Mouse (Mus musculus) erythroblast, embryonic 14.5 days (primary cell): ENCODE measurements around the gene Igtp. TPM values are rescaled to one million over a fixed set of nuclear protein-coding genes. Genes with fewer than 3 reads are reported as not detected.
"Not testable (repeated sequence)": the region's sequence is repeated elsewhere in the genome, so short reads cannot be mapped to it uniquely, and the experiment has no call there.

Experiments used
- H3K27me3 ChIP-seq: 2 replicates; pipeline ENCODE4 v1.6.1; 2012; ENCODE audit warnings: inconsistent platforms; ENCODE audit not compliant: control insufficient read depth
- H3K36me3 ChIP-seq: 2 replicates; pipeline ENCODE4 v1.6.1; 2012; ENCODE audit warnings: mild to moderate bottlenecking, inconsistent platforms; ENCODE audit not compliant: control insufficient read depth
- H3K4me1 ChIP-seq: 2 replicates; pipeline ENCODE4 v1.6.1; 2012; ENCODE audit warnings: inconsistent platforms; ENCODE audit not compliant: control insufficient read depth
- H3K4me3 ChIP-seq: replicated peaks from 2 replicates; pipeline ENCODE3; 2012; ENCODE audit warnings: moderate library complexity, mild to moderate bottlenecking, inconsistent platforms
- H3K9me3 ChIP-seq: 2 replicates; pipeline ENCODE4 v1.6.1; 2012; ENCODE audit warnings: low read length, inconsistent platforms, mixed read lengths; ENCODE audit not compliant: control insufficient read depth
- GATA1 ChIP-seq: IDR thresholded peaks from 2 replicates; pipeline ENCODE4 v1.6.1; 2012; ENCODE audit warnings: low read length, inconsistent platforms, mixed read lengths
- TAL1 ChIP-seq: IDR thresholded peaks from 3 replicates; pipeline ENCODE4 v1.6.1; 2012; ENCODE audit warnings: low read length, inconsistent platforms, mixed read lengths
- polyA plus RNA-seq: library from polyadenylated mRNA; stranded (reverse); fragments of >175 nt; gene quantifications from 2 replicates; pipeline ENCODE4 v1.2.3, GENCODE M21; 2012

The Igtp gene
- polyA plus RNA-seq, 1 experiment = 2.7 TPM

DNA sequence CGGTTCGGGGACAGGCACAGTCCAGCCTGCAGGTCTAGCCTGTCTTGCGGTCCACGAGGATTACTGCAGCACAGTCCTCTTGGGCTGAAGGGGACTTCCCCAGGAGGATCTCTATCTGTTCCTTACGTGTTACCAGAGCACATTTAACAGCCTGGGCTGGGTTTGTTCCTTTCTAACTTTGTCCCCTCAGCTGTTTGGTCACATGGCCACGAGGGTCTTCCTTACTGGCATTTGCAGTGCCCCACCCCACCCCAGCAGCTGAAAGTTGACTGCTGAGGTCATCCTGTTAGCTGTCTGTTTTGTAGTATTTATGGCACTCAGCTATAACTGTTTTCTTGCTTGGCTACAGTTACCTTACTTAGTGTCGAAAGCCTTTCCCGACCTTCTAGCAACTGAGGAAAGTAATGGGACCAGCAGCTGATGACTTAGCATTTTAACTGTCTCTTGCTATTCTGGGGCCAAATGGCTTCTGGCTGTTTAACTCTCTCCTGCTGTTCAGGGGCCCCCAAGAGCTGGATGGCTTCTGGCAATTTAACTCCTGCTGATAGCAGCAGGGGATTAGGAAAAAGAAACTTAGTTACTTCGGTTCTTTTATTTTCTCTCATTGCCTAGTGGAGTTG is 11.8 kb downstream of the Igtp start:
- no peak for TF ChIP-seq GATA1
- no peak for TF ChIP-seq TAL1
- Histone ChIP-seq H3K36me3 (peaks cover 67% of the 10 kb centered on the region), H3K9me3 (0 out of 2 replicates have a peak, but pooled peaks cover 2% of the 10 kb centered on the region), H3K4me1 (peaks cover 80% of the 10 kb centered on the region), H3K4me3 (peak overlapping the region; percentile 25), H3K27me3 (no peaks in the 10 kb centered on the region)

DNA sequence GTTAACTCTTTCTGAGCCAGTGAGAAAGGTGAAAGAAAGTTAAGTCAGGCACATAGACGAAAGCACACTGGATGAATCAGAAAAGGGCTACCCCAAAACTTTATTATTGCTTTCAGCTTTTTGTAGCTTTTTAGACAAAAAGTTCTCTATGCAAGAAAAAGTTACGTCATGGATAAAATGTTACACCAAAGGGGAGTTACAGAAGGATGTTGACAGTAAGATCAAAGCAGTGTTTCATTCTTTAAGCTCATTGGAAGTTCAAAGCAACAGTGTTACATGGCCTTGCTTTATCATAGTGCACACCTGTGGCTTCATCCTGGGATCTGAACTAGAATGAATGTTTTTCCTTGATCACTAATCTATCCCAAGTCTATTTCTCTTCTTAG is 12.3 kb downstream of the Igtp start:
- TF ChIP-seq TAL1 = no peak
- TF ChIP-seq GATA1 = no peak
- Histone ChIP-seq H3K4me1 (peaks cover 81% of the 10 kb centered on the region), H3K36me3 (peaks cover 67% of the 10 kb centered on the region), H3K4me3 (peak overlapping the region; percentile 25), H3K9me3 (no peaks in the 10 kb centered on the region), H3K27me3 (no peaks in the 10 kb centered on the region)

DNA sequence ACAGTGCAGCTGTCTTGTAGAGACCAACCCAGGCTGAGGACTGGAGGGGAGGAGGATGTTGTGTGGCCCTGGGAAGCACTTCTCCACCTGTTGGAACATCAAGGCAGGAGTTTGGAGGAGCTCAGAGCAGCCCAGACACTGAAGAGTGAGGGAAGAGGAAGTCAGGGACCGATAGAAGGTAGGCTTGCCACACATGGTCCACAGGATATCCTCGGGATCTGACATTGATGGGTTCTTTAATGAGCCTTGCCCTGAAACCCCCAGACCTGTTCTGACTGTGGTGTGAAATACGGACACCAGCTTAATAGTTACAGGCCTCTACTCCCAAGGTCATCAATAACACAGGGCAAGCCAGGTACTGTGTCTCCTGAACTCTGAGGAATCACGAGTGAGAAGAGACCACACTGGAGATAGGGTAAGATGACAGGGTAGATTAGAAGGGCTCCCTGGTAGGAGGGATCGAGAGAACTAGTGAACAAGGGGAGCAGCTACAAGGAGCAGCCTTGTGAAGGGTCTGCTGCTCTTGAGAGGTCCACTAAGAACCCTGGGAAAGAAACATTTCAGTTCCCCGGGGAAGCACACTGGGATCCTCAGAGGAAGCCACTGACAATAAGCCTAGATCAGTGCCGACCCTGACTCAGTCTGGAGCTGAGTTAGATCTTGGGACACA is 14.5 kb downstream of the Igtp start:
- Histone ChIP-seq H3K36me3 (peaks cover 66% of the 10 kb centered on the region), H3K4me1 (peaks cover 87% of the 10 kb centered on the region), H3K9me3 (peaks cover 5% of the 10 kb centered on the region), H3K4me3 (peak overlapping the region; percentile 88), H3K27me3 (no peaks in the 10 kb centered on the region)
- no peak; the same call in 1 of the 2 replicates for TF ChIP-seq GATA1
- TF ChIP-seq TAL1 = no peak

DNA sequence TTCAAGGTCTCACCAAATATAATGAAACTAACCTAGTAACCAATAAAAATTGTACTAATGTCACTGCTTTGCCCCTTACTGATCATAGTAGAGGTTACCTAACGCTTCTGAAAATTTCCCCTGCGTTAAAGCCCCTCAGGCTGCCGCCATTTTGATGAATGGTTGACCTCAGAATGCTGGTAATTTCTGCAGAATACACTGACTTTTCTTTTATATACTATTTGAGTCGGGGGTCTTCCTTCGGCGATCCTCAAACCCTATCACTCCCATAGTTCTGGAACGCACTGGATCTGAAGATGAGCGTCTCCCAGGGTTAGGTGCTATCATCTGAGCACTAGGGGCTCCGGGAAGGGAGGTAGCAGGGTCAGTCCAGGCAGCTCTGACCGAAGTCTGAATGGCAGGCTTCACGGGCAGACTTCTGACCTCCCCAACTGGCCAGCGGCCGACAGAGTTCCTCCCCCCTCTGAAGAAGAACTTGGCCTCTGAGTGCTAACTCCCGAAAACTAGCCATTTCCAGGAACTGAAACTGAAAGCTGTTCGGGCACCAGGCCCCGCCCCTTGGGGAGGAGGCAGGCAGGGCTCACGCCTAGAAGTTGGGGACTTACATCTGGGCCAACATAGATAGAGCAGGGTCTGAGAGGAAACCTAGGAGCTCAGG is 15.2 kb downstream of the Igtp start:
- peaks cover 12% of the 10 kb centered on the region for H3K9me3 ChIP-seq
- no peak for TF ChIP-seq GATA1
- no peak for TF ChIP-seq TAL1
- peaks cover 66% of the 10 kb centered on the region for H3K36me3 ChIP-seq
- H3K4me1 ChIP-seq = peaks cover 87% of the 10 kb centered on the region
- H3K4me3 ChIP-seq = peak overlapping the region; percentile 88
- no peaks in the 10 kb centered on the region; the same call in 1 of the 2 replicates for H3K27me3 ChIP-seq

DNA sequence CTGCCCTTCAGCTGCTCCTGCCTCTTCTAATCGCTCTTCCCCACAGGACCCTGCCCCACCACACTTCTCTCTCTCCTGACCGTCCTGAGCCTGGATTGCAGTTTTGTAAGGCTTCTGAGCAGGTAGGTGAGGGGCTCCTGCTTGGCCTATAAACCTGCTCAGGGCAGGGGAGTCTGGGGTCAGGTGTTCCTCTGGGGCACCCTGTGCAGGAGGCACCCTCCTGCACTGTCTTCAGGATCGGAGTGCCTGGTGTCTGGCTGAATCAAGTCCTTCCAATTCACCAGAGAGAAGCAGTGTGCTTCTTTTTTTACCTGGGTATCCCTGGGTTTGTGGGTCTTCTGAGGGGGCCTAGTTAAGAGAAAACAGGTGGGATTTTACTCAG is 15.7 kb downstream of the Igtp start:
- Histone ChIP-seq H3K9me3 (peaks cover 15% of the 10 kb centered on the region), H3K4me3 (peak overlapping the region; percentile 69), H3K36me3 (peaks cover 68% of the 10 kb centered on the region), H3K4me1 (peaks cover 87% of the 10 kb centered on the region)
- H3K27me3 ChIP-seq = not testable (repeated sequence)

DNA sequence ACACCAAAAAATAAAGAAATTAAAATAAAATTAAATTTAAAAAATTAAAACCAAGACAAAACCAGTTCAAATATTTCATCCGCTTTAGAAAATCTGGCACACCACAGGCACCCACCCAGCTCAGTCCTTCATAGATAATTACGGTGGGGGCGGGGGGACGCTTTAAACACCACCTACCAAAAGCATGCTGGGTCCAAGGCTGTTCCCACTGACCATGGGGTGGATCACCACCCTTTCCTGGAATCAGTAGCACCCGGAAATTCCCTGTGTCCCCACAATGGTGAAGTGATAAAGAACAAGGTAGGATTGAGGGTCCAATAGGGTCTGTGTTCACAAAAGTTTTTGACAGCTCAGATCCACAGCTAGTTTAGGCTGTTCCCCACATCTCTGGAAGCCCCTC is 16.5 kb downstream of the Igtp start:
- Histone ChIP-seq H3K27me3 (no peaks in the 10 kb centered on the region; the same call in 1 of the 2 replicates), H3K36me3 (peaks cover 72% of the 10 kb centered on the region), H3K9me3 (peaks cover 16% of the 10 kb centered on the region), H3K4me1 (peaks cover 87% of the 10 kb centered on the region), H3K4me3 (peak overlapping the region; percentile 69)
- TF ChIP-seq GATA1 (no peak), TAL1 (no peak)

DNA sequence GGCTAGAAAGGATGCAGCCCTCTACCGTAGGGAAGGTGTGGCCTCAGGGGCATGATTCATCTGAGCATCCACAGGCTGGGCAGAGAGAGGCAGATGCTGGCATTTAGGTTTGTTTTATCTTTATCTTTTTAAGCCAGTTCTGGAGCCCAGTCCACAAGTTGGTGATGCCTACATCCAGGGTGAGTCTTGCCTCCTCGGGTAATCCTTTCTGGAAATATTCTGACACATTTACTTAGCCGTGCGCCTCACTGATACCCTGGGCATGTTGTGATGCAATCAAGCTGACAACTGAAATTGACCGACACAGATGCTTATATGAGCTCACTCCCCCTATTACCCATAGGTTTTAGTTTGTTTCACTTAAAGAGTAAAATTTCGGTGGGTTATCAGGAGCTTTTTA is 17.5 kb downstream of the Igtp start:
- peaks cover 87% of the 10 kb centered on the region for H3K4me1 ChIP-seq
- peak overlapping the region; percentile 69 for H3K4me3 ChIP-seq
- H3K9me3 ChIP-seq = peaks cover 16% of the 10 kb centered on the region
- H3K27me3 ChIP-seq = no peaks in the 10 kb centered on the region; the same call in 1 of the 2 replicates
- TF ChIP-seq TAL1 (peak; percentile 64), GATA1 (peak; percentile 41; the same call in 1 of the 2 replicates)
- H3K36me3 ChIP-seq = peaks cover 78% of the 10 kb centered on the region

DNA sequence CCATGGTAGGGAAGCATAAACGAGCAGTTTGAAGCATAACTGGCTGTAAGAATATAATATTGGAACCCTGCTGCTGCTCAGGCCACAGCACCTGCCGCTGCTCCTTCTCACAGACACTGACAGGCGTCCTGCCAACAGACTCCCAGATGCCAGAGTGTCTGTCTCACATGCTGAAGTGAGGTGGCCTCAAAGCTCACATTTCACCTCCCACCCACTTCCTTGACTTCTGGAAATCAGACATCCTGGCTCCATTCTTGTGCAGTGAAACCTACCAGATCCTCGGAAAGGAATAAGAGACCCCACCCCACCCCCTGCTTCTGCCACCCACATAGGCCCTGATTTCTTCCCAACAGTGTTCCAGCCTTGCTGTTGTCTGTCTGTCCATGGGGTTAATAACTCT is 24.4 kb downstream of the Igtp start:
- Histone ChIP-seq H3K4me1 (peaks cover 58% of the 10 kb centered on the region), H3K9me3 (peaks cover 12% of the 10 kb centered on the region), H3K36me3 (peaks cover 50% of the 10 kb centered on the region), H3K27me3 (no peaks in the 10 kb centered on the region; the same call in 1 of the 2 replicates), H3K4me3 (no peak overlapping the region)
- TF ChIP-seq GATA1 (no peak), TAL1 (no peak)

DNA sequence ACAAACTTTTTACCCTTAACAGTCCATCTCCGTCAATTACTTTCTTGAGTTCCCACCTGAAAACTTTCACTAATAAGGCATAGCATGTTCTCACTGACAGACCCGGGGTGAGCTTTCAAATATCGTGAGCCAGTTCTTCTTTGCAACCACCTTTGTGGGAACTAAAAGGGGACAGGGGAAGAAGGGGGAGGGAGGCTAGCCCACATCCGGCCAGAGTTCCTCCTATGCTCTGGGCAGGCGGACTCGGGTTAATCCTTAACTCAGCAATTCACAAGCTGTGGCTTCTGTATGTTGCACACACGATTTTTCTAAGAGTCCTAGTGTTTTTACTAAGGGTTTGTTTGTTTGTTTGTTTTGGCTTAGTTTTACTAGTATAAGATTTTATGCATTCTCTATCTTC is 25.0 kb downstream of the Igtp start:
- Histone ChIP-seq H3K9me3 (peaks cover 6% of the 10 kb centered on the region), H3K36me3 (peaks cover 44% of the 10 kb centered on the region), H3K4me1 (peaks cover 52% of the 10 kb centered on the region), H3K27me3 (no peaks in the 10 kb centered on the region; the same call in none of the 2 replicates), H3K4me3 (no peak overlapping the region)
- TF ChIP-seq GATA1 = no peak
- TF ChIP-seq TAL1 = no peak

DNA sequence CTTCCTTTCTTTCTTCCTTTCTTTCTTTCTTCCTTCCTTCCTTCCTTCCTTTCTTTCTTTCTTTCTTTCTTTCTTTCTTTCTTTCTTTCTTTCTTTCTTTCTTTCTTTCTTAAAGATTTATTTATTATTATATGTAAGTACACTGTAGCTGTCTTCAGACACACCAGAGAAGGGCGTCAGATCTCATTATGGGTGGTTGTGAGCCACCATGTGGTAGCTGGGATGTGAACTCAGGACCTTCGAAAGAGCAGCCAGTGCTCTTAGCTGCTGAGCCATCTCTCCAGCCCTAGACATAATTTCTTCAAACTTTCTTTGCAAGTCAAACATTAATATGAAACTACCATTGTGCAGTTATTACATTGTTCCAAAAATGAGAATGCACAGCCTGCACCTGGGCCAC is 25.5 kb downstream of the Igtp start:
- not testable (repeated sequence) for H3K27me3 ChIP-seq, H3K4me3 ChIP-seq, H3K9me3 ChIP-seq
- H3K4me1 ChIP-seq = peaks cover 48% of the 10 kb centered on the region
- peaks cover 39% of the 10 kb centered on the region for H3K36me3 ChIP-seq
